Mouse (Mus musculus) hematopoietic stem cell, adult 5-6 weeks (primary cell): ENCODE data around the gene Fam219b. TPM values are rescaled to one million over a fixed set of nuclear protein-coding genes. Genes with fewer than 3 reads are reported as not detected.

Source experiments
- ATAC-seq, 2 experiments: fragments of 125-278 bp in 1 of 2; replicated peaks in 1 of 2; 2 replicates each; pipeline ENCODE4 v1.8.0; 2016 to 2017; ENCODE audit warnings: inconsistent platforms in 2 of 2, mild to moderate bottlenecking in 2 of 2, moderate number of reproducible peaks in 2 of 2, low read depth in 1 of 2, moderate TSS enrichment in 1 of 2; ENCODE audit not compliant: low FRiP score in 2 of 2, poor library complexity in 2 of 2, severe bottlenecking in 2 of 2, insufficient read depth in 1 of 2, low TSS enrichment in 1 of 2
- total RNA-seq: library from RNA; stranded (forward); fragments of 172-1452, 232-1000 nt; gene quantifications from 2 replicates; pipeline ENCODE4 v1.2.3, GENCODE M21; 2017

Fam219b gene
- total RNA-seq, 1 experiment from 2014 or later: 16.7 TPM

- ATAC-seq: peak; percentile 84 to 91
These were observed 16.0 kb upstream of the Fam219b start, which contains the start of gene Cox5a for GRCm38 (mm10) chr9:57521056-57521911. Gene Cox5a, plus strand, starts transcription at chr9:57521274.

DNA sequence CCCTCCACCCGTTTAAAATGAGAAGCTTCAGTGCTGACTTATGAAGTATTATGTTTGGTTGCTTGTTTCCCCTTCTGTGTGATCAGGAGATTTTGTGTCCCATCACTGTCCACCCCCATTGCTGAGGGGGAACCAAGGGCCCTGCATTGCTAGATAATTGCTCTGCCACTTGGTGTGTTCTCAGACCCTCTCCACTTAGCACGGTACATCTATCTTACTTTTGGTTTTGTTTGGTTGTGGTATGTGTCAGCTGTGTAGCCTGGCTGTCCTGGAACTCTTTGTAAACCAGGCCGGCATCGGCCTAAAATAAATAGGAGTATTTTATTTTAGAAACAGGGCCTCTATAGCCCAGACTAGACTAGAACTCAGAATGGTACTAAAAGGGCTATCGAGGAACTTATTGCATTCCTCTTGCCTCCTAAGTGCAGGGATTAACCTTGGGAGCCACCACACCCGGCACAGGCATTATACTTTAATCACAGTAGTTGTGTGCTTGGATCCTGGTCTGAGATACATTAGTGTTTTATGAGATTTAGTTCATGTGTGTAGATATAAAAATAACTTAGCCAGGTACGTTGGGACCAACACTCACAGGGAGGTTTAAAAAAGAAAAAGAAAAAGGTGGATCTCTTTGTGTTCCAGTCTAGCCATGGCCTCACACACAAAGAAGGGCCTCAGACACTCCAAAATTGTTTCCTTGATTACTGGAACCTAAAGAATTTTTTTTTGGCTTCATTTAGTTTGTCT lies 15.0 kb upstream of the Fam219b start:
- no peak for ATAC-seq

GRCm38 (mm10) chr9:57522861-57523246 lies 14.5 kb upstream of the Fam219b start:
- no peak for ATAC-seq

- peak in 1 of 2 experiments; percentile 44; a peak in 2 of 4 replicates for ATAC-seq
These were observed 13.6 kb upstream of the Fam219b start for GRCm38 (mm10) chr9:57523754-57524153.

DNA sequence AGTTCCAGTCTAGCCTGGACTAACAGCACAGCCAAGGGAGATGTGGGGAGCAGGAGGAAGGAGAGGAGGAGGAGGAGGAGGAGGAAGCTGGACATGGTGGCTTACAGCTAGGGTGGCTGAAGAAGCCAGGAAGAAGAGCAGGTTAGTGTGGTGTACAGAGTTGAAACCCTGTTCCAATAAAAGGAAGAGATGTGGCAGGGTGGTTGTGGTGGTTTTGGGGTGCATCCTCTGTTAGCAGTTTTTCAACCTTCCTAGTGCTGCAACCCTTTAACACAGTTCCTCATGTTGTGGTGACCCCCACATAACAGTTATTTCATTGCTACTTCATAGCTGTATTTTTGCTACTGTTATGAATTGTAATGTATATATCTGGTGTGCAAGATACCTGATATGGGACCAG lies 12.9 kb upstream of the Fam219b start:
- ATAC-seq: peak; percentile 33 to 36; a peak in 3 of 4 replicates

GRCm38 (mm10) chr9:57525516-57525915 lies 11.8 kb upstream of the Fam219b start:
- no peak for ATAC-seq

- no peak for ATAC-seq
These were observed 10.9 kb upstream of the Fam219b start for GRCm38 (mm10) chr9:57526435-57526834.

DNA sequence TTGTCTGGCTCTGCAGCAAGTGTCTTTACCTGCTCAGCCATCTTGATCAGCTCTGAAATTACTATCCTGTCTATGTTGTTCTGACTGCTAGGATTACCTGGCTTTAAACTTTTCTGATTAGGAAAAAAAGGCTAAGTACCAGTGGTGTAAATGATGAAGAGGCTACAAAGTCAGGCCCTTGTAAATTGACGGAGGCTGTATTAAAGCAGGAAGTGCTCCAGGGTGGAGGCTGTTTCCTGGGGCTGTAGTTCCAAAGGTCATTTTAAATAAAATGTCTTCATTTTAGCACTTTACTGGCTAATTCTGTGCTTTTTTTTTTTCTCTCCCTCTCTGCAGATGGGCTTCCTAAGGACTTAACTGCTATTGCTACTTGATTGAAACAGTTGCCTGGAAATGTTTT lies 5.4 kb upstream of the Fam219b start:
- no peak for ATAC-seq

GRCm38 (mm10) chr9:57536362-57536761 lies 966 bp upstream of the Fam219b start:
- ATAC-seq: no peak

DNA sequence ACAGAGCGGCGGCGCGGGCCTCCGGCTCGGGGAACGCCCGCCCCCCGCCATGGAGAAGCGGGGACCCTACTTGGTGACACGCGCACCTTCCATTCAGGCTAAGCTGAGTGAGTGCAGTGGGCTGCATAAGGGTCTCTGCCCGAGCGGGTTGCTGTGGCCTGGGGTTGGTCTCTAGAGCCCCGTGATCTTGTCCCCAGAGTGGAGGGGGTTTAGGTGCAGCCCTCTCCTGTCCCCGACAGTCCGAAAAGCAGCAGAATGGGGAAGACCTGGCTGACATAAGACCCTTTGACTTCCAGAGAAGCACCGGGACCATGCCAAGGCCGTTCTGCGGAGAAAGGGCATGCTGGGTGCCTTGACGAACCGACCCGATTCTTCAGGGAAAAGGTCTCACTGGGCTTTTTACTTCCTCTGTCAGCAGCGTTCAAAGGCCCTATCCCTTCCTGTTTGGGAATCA lies 427 bp downstream of the Fam219b start:
- ATAC-seq: 0 out of 4 replicates have a peak, but pooled peaks of 1 of the 2 experiments have one; percentile 6

GRCm38 (mm10) chr9:57539550-57539949 lies 2.2 kb downstream of the Fam219b start:
- no peak for ATAC-seq

DNA sequence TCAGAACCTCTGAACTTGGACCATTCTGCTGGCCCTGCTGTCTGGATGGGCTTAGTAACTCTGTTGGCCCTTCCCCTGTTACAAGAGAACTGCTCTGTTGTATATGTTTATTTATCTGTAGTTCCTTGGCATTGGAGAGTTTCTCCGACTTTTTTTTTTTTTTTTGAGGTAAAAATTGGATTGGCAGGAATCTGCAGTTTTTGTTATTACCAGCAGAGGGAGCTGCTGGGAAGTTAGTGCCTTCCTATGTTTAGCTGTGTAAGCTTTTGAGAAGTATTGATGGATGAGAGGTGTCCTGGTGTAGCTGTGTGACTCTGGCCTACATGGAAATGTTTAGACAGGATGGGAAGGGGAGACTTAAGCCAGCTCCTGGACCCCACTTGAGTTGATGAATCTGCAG lies 4.0 kb downstream of the Fam219b start:
- no peak for ATAC-seq

DNA sequence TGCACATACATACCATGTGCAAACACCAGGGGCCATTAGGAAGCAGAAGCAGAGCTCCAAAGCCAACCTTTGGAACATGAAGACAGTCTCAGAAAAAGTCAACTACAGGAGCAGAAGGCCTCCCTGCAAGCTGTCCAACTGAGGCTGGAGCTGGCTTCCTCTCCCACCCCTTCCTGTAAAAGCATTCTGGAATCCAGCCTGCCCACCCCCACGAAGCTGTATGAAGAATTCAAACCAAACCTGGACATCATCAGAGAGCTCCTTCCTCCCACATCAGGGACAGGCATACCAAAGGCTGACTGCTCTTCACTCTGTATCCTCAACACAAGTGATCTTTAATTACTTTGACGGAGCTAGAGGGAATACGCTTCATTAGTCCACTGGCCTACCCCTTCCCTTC lies 6.6 kb downstream of the Fam219b start:
- ATAC-seq: no peak

- no peak for ATAC-seq
These were observed 10.0 kb downstream of the Fam219b start for GRCm38 (mm10) chr9:57547287-57547686.

DNA sequence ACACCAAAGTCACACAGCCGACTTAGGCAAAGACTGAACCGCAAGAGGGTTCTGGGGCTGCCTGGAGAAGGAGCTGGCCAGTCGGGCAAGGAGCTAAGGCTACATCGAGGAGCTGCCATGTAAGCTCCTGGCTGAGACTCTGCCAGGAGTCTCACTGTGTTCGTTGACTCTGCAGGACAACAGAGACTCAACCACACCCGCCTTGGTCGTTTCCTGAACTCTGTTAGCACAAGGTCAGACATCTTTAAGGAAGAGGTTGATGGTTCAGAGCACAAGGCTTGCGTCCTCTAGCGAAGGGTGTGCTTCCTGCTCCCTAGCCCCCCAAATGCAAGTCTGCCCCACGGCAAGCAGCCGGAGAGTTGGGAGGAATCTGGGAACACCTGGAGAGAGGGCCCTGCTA lies 10.5 kb downstream of the Fam219b start:
- no peak for ATAC-seq

- ATAC-seq: no peak
These were observed 11.9 kb downstream of the Fam219b start for GRCm38 (mm10) chr9:57549186-57549585.

GRCm38 (mm10) chr9:57550126-57550862 lies 13.0 kb downstream of the Fam219b start:
- no peak for ATAC-seq
